Mouse (Mus musculus) cerebellum, adult 18-20 months (tissue): Measurements from ENCODE around the gene 1700028K03Rik.

Experiments used
- DNase-seq, 2 experiments: peaks; one replicate each; pipeline ENCODE4 v3.0.0; 2021

Gene 1700028K03Rik

DNA sequence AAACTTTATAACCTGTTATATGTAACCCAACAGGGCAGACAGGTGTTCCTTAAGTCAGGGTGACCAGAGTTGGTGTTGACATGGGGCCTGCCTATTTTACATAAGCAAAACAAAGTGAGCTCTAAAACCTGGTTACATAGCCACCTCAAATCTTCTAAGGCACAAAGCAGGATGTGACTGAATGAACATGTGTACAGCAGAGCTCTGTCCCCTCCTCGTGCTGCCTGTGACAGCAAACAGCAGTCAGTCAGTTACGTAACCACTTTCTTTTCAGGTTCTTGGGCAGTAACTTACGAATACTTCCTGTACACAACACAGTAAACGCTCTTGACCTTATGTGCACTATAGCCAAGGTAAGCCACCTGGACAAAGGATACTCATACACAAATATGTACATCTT, 11.4 kb downstream of the 1700028K03Rik start:
- no peak for DNase-seq

DNA sequence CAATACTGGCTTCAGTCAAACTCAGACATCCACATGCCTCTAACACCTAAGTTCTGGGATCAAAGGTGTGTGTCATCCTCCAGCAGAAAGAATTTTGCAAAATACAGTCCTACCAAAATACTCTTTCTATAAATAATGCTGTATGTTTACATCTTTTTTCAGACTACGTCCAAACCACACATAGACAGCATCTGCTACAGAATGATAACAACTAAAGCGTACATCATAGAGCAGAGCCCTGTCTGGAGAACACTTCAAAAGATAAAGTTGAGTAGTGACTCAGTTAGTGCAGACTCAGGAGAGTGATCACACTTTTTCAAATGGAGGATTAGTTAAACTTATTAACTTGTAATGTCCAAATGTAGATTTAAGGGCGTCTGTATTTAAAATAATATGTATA, 13.4 kb downstream of the 1700028K03Rik start:
- DNase-seq: no peak

DNA sequence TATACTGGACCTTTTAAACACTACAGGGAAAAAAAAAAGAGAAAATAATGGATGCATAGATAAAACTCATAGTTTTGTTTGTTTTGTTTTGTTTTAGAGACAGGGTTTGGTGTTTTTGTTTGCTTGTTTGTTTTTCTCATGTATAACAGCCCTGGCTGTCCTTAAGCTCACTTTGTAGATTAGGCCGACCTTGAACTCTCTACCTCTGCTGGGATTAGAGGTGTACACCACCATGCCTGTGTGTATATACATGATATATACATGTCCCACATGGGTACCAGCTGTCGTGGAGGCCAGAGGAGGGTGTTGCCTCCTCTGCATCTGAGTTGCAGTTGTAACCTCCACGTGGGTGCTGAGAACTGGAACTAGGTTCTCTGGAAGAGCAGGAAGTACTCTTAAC, 13.9 kb downstream of the 1700028K03Rik start:
- DNase-seq: no peak

DNA sequence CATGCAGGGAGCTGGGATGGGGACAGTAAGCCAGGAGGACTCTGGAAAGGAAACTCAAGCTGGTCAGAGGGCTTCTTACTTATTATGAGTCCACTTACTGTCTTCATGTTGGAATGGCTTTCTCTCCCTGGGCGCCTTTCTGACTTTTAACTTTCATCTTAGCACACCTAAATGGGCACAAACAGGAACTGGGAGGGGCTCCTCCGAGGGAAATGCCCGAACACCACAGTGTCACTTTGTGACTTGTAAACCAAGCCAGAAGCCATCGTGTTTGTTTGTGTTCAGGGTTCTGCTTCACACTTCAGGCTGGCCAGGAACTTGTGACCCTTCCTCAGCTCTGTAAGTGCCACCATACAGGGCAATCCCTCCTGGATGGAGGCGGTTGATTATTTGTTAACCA, 19.8 kb downstream of the 1700028K03Rik start:
- DNase-seq: no peak

DNA sequence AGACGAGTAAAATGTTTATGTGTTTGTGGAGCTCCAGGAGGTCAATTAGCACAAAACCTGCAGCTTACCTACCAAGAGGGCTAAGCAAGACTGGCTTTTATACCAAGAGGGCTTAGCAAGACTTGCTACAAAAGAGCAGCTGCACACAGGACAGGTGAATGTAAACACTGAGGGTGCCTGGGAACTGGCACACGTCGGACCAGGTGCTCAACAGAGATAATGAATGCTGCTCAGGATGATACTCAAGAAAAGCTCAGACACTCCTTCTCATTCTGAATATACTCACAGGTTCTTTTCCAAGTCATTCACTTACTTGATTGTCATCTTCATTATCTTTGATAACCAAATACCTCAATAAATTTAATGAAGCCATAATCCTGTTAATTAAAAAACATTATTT, 22.5 kb downstream of the 1700028K03Rik start:
- DNase-seq: no peak

DNA sequence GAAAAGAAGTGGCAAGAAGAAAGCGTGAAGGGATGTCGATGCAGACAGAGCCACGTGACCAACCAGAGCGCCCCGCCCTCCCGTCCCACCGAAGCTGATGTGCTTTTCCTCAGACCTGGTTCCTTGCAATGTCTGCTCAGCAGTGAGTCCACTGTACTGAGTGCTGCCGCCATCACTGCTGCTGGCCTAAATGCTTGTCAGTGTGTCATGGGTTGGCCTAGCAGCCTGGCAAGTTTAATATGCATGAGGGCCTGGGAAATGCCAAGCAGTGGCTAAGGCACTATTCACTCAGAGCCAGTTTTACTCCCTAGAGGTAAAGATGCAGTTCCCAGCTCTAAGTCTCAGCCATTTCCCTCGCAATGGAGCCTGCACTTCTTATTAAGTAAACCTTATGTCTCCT, 34.6 kb downstream of the 1700028K03Rik start:
- DNase-seq: no peak

DNA sequence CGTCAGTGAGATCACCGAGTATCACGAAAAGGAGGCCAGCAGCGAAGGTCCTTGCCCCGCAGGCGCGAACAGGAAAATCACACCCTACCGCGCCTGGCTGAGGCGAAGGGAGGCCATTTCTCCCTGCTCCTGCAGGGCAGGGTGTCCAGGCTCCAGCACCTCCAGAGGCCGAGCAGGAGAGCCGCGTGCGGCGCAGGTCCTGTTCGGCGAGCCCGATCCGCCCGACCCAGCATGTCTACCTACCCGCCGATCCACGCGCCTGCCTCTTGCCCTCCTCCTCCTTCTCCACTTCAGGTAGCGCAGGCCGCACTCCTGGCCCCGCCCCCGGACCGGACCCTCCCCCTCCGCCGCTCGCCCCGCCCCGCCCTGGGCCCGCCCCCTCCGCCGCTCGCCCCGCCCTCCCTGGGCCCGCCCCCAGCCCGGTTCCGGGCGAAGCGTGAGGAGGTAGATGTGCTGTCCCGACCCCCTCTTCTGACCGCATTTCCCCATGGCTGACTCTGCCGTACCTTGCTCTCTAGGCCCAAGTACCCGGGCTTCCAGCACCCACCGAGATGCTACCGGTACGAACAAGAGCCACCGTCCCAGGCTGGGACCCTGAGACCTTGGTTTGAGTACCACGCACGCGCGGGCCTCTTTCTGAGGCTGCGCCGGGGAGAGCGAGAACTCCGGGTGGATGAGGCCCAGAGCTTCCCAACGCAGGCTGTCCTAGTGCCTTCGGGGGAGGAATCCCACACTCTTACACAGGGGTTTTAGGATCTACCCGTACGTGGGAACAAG, 63.0 kb downstream of the 1700028K03Rik start, which contains the start of the genes Rpap2 and Glmn:
Gene Rpap2 (plus strand): TSS at position 73 of the 777 bp plus-strand sequence.
Gene Glmn (minus strand): TSS at position 588 of the 777 bp plus-strand sequence.
- DNase-seq: peak; percentile 86 to 91

DNA sequence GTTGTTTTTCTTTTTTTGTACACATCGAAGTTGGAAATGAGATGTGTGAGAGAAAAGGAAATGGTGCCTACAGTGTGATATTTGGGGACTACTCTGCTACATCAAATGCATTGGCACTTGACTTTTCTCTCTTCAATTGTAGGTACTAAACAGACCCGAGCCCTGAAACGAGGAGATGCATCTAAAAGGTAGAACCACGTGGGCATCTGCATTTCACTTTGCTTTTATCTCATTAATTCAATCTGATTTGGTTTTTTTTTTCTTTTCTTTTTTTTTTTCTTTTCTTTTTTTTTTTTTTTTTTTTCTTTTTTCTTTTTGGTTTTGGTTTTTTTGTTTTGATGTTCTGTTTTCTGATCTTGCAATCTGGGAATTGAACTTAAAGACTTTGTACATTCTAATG, 63.9 kb downstream of the 1700028K03Rik start:
- no peak for DNase-seq
